Mouse (Mus musculus): Measurements from ENCODE around the gene Vmn2r84. TPM values are rescaled to one million over a fixed set of nuclear protein-coding genes. Genes with fewer than 3 reads are reported as not detected.
"Not testable (repeated sequence)": the region's sequence is repeated elsewhere in the genome, so short reads cannot be mapped to it uniquely, and the experiment has no call there.

Gene Vmn2r84
- polyA plus RNA-seq, 1 experiment from 2014 or later, result not detected

- no peak overlapping the region for H3K27ac ChIP-seq (ENCODE audit: low read length)
- no peaks in the 10 kb centered on the region for H3K27me3 ChIP-seq (ENCODE audit: control insufficient read depth, insufficient read depth, low read depth, low read length)
- no peak for ATAC-seq (ENCODE audit: low read depth)
- 82% methylated on average over 2 of the region's 2 CpGs for WGBS
- no peaks in the 10 kb centered on the region for H3K9me3 ChIP-seq (ENCODE audit: control insufficient read depth, low read length)
- H3K4me2 ChIP-seq (ENCODE audit: low read depth, low read length), result no peak overlapping the region
- no peaks in the 10 kb centered on the region for H3K4me1 ChIP-seq (replicated peaks; ENCODE audit: control insufficient read depth, insufficient read depth, low read length)
- no peaks in the 10 kb centered on the region for H3K36me3 ChIP-seq (ENCODE audit: control insufficient read depth, insufficient read depth, low read length)
- H3K9ac ChIP-seq (ENCODE audit: low read length), result no peak overlapping the region
- H3K4me3 ChIP-seq (ENCODE audit: low read length), result no peak overlapping the region
These were observed 21.5 kb downstream of the Vmn2r84 start for GRCm38 (mm10) chr10:130372491-130373173.

DNA sequence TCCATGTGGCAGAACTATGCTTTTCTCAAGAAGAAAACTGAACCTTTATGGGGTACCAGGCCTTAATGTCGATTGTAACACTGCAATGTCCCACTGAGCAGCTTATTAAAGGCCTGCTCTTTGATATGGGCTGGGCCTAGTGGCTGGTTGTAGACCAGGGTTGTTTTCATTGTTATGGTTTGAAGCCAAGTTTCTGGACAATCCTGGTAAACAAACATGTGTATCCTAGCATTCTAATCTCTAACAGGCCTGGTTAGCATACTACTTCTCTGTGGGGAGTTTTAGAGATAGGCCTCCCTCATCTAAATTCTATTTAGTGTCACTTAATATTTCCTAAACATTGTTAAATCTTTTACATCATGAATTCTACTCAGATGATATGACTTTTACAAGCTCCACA, 22.5 kb downstream of the Vmn2r84 start:
- no peaks in the 10 kb centered on the region for H3K36me3 ChIP-seq (ENCODE audit: control insufficient read depth, insufficient read depth, low read length)
- H3K4me1 ChIP-seq (replicated peaks; ENCODE audit: control insufficient read depth, insufficient read depth, low read length), result no peaks in the 10 kb centered on the region
- no peaks in the 10 kb centered on the region for H3K27me3 ChIP-seq (ENCODE audit: control insufficient read depth, insufficient read depth, low read depth, low read length)
- H3K27ac ChIP-seq (ENCODE audit: low read length), result no peak overlapping the region
- H3K9me3 ChIP-seq (ENCODE audit: control insufficient read depth, low read length), result no peaks in the 10 kb centered on the region
- ATAC-seq (ENCODE audit: low read depth), result no peak
- no peak overlapping the region for H3K9ac ChIP-seq (ENCODE audit: low read length)
- 39% methylated on average over 1 of the region's 1 CpGs for WGBS
- H3K4me3 ChIP-seq (ENCODE audit: low read length), result no peak overlapping the region
- no peak overlapping the region for H3K4me2 ChIP-seq (ENCODE audit: low read depth, low read length)

GRCm38 (mm10) chr10:130370005-130370682, 24.0 kb downstream of the Vmn2r84 start:
- no peak for ATAC-seq (ENCODE audit: low read depth)
- no peak overlapping the region for H3K9ac ChIP-seq (ENCODE audit: low read length)
- H3K27ac ChIP-seq (ENCODE audit: low read length), result no peak overlapping the region
- 74% methylated on average over 2 of the region's 2 CpGs for WGBS
- H3K4me1 ChIP-seq (replicated peaks; ENCODE audit: control insufficient read depth, insufficient read depth, low read length), result no peaks in the 10 kb centered on the region
- no peaks in the 10 kb centered on the region for H3K27me3 ChIP-seq (ENCODE audit: control insufficient read depth, insufficient read depth, low read depth, low read length)
- no peaks in the 10 kb centered on the region for H3K36me3 ChIP-seq (ENCODE audit: control insufficient read depth, insufficient read depth, low read length)
- no peak overlapping the region for H3K4me3 ChIP-seq (ENCODE audit: low read length)
- H3K9me3 ChIP-seq (ENCODE audit: control insufficient read depth, low read length), result no peaks in the 10 kb centered on the region
- H3K4me2 ChIP-seq (ENCODE audit: low read depth, low read length), result no peak overlapping the region

DNA sequence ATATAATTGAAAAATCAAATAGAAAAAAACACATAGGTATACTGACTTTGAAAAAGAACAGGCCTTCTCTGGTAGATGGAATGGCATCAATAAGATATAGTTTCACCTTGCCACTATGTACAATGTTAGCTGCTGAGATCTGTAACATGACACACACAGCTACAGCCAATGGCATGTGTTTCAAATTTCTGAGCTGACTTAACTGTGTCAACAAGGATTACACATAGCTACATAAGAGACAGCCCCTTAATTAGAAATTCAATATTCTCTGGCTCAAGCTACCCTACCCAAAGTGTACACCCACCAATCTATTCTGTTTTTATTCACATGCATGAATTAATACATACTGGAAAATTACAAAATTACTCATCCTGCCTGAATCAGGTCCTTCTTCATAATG, 25.7 kb downstream of the Vmn2r84 start:
- no peaks in the 10 kb centered on the region for H3K36me3 ChIP-seq (ENCODE audit: control insufficient read depth, insufficient read depth, low read length)
- no peak overlapping the region for H3K27ac ChIP-seq (ENCODE audit: low read length)
- ATAC-seq (ENCODE audit: low read depth), result no peak
- no peaks in the 10 kb centered on the region for H3K9me3 ChIP-seq (ENCODE audit: control insufficient read depth, low read length)
- no peak overlapping the region for H3K4me2 ChIP-seq (ENCODE audit: low read depth, low read length)
- H3K9ac ChIP-seq (ENCODE audit: low read length), result no peak overlapping the region
- no peaks in the 10 kb centered on the region for H3K27me3 ChIP-seq (ENCODE audit: control insufficient read depth, insufficient read depth, low read depth, low read length)
- no peak overlapping the region for H3K4me3 ChIP-seq (ENCODE audit: low read length)
- H3K4me1 ChIP-seq (replicated peaks; ENCODE audit: control insufficient read depth, insufficient read depth, low read length), result no peaks in the 10 kb centered on the region

- H3K4me1 ChIP-seq (replicated peaks; ENCODE audit: control insufficient read depth, insufficient read depth, low read length), result no peaks in the 10 kb centered on the region
- H3K36me3 ChIP-seq (ENCODE audit: control insufficient read depth, insufficient read depth, low read length), result no peaks in the 10 kb centered on the region
- no peak overlapping the region for H3K4me2 ChIP-seq (ENCODE audit: low read depth, low read length)
- ATAC-seq (ENCODE audit: low read depth), result no peak
- H3K9ac ChIP-seq (ENCODE audit: low read length), result no peak overlapping the region
- H3K4me3 ChIP-seq (ENCODE audit: low read length), result no peak overlapping the region
- H3K27me3 ChIP-seq (ENCODE audit: control insufficient read depth, insufficient read depth, low read depth, low read length), result no peaks in the 10 kb centered on the region
- no peak overlapping the region for H3K27ac ChIP-seq (ENCODE audit: low read length)
- no peaks in the 10 kb centered on the region for H3K9me3 ChIP-seq (ENCODE audit: control insufficient read depth, low read length)
These were observed 29.4 kb downstream of the Vmn2r84 start for GRCm38 (mm10) chr10:130364766-130365165.

DNA sequence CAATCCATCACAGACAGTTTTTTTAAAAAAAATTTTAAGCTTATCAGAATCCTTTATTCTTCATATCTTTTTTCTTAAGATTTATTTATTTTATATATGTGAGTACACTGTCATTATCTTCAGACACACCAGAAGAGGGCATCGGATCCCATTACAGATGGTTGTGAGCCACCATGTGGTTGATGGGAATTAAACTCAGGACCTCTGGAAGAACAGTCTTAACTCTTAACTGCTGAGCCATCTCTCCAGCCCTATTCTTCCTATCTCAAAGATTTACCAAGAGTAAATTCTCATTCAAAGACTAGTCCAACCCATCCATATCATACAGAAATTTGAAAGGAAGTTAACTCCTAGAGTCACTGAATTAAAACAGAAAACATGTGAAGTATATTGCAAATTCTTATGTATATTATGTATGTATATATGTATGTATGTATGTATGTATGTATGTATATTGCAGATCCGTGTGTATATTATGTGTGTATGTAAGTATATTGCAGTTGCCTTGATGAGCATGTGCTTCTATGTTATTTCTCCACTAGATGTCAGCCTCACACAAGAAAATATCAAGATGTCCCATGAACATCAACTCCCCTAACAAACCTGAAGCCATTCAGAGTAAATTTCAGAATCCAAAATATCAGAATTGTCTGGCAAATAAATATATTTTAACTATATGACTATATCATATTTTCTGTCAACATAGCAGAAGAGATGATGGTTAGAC, 30.5 kb downstream of the Vmn2r84 start:
- Histone ChIP-seq H3K27me3 (ENCODE audit: control insufficient read depth, insufficient read depth, low read depth, low read length) (no peaks in the 10 kb centered on the region), H3K36me3 (ENCODE audit: control insufficient read depth, insufficient read depth, low read length) (no peaks in the 10 kb centered on the region)
- ATAC-seq (ENCODE audit: low read depth), result no peak; the same call in 1 of the 2 replicates

DNA sequence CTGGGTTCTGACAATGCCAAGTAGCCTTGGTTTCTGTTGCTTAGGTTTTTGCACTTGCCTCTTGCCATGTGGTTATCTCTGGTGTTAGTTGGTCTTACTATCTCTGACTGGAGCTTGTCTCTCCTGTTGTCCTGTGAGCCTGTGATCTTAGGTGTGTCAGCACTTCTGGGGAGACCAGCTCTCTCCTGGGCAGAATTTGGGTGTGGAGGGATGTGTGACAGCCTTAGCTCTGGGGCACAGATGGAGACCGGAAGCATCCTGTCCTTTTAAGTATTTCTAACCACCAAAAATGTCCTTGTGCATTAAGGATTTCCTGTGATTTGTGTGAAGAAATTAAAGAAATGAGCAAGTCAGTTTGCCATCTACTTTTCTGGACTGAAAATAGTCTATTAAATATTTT, 50.1 kb downstream of the Vmn2r84 start:
- no peak for ATAC-seq (ENCODE audit: low read depth)
- 68% methylated on average over 1 of the region's 1 CpGs for WGBS

More for the DNA sequence above, 30.5 kb downstream of the Vmn2r84 start:
- no peak overlapping the region for H3K27ac ChIP-seq (ENCODE audit: low read length)
- H3K9me3 ChIP-seq (ENCODE audit: control insufficient read depth, low read length), result no peaks in the 10 kb centered on the region
- 49% methylated on average over 2 of the region's 2 CpGs for WGBS
- no peak overlapping the region for H3K4me2 ChIP-seq (ENCODE audit: low read depth, low read length)
- H3K4me1 ChIP-seq (replicated peaks; ENCODE audit: control insufficient read depth, insufficient read depth, low read length), result no peaks in the 10 kb centered on the region
- no peak overlapping the region for H3K9ac ChIP-seq (ENCODE audit: low read length)
- no peak overlapping the region for H3K4me3 ChIP-seq (ENCODE audit: low read length)

DNA sequence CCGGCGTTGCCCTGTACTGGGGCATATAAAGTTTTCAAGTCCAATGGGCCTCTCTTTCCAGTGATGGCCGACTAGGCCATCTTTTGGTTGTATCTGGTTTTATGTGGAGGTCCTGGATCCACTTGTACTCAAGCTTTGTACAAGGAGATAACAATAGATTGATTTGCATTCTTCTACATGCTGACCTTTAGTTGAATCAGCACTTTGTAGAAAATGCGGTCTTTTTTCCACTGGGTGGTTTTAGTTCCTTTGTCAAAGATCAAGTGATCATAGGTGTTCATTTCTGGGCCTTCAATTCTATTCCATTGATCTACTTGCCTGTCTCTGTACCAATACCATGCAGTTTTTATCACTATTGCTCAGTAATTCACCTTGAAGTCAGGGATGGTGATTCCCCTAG, 54.1 kb downstream of the Vmn2r84 start:
- not testable (repeated sequence) for H3K4me2 ChIP-seq (ENCODE audit: low read depth, low read length); H3K9me3 ChIP-seq (ENCODE audit: control insufficient read depth, low read length); H3K9ac ChIP-seq (ENCODE audit: low read length); H3K4me3 ChIP-seq (ENCODE audit: low read length); ATAC-seq (ENCODE audit: low read depth); H3K4me1 ChIP-seq (replicated peaks; ENCODE audit: control insufficient read depth, insufficient read depth, low read length); H3K36me3 ChIP-seq (ENCODE audit: control insufficient read depth, insufficient read depth, low read length); H3K27me3 ChIP-seq (ENCODE audit: control insufficient read depth, insufficient read depth, low read depth, low read length); H3K27ac ChIP-seq (ENCODE audit: low read length)
- WGBS, result 78% methylated on average over 4 of the region's 4 CpGs

More for the DNA sequence above, 50.1 kb downstream of the Vmn2r84 start:
- H3K27me3 ChIP-seq (ENCODE audit: control insufficient read depth, insufficient read depth, low read depth, low read length), result no peaks in the 10 kb centered on the region
- H3K36me3 ChIP-seq (ENCODE audit: control insufficient read depth, insufficient read depth, low read length), result no peaks in the 10 kb centered on the region
- H3K4me1 ChIP-seq (replicated peaks; ENCODE audit: control insufficient read depth, insufficient read depth, low read length), result no peaks in the 10 kb centered on the region
- H3K9me3 ChIP-seq (ENCODE audit: control insufficient read depth, low read length), result no peaks in the 10 kb centered on the region
- no peak overlapping the region for H3K4me3 ChIP-seq (ENCODE audit: low read length)
- no peak overlapping the region for H3K27ac ChIP-seq (ENCODE audit: low read length)
- H3K4me2 ChIP-seq (ENCODE audit: low read depth, low read length), result no peak overlapping the region
- H3K9ac ChIP-seq (ENCODE audit: low read length), result no peak overlapping the region

DNA sequence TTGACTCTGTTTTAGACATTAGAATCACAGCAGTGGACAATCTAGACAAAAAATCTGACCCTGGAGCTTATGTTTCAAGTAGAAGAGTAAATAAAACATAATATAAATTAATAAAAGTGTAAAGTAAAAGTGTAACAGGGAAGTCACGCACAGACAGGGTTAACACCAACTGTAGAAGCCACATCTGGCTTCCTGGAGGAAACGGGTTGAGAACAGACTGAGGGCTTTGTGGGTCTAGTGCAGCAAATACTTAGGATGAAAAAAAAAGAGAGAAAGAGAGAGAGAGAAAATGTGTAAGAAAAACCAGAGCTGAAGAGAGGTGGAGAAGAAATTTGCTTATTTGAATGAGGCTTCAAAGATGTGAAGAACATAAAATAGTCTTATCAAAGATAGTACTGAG, 56.6 kb downstream of the Vmn2r84 start:
- WGBS, result 44% methylated on average over 2 of the region's 2 CpGs
- Histone ChIP-seq H3K4me1 (replicated peaks; ENCODE audit: control insufficient read depth, insufficient read depth, low read length) (no peaks in the 10 kb centered on the region), H3K27ac (ENCODE audit: low read length) (no peak overlapping the region), H3K4me2 (ENCODE audit: low read depth, low read length) (no peak overlapping the region), H3K27me3 (ENCODE audit: control insufficient read depth, insufficient read depth, low read depth, low read length) (no peaks in the 10 kb centered on the region), H3K9me3 (ENCODE audit: control insufficient read depth, low read length) (no peaks in the 10 kb centered on the region), H3K36me3 (ENCODE audit: control insufficient read depth, insufficient read depth, low read length) (no peaks in the 10 kb centered on the region), H3K4me3 (ENCODE audit: low read length) (no peak overlapping the region), H3K9ac (ENCODE audit: low read length) (no peak overlapping the region)
- ATAC-seq (ENCODE audit: low read depth), result no peak
